Mouse (Mus musculus) 3134 (cell line): ENCODE data around the gene Catsperg2.
"Not testable (repeated sequence)": the region's sequence is repeated elsewhere in the genome, so short reads cannot be mapped to it uniquely, and the experiment has no call there.

Experiments used
- DNase-seq: peaks from one replicate; pipeline ENCODE4 v3.0.0-alpha.2; 2011; ENCODE audit warnings: low spot score; ENCODE audit not compliant: insufficient read length; ENCODE audit errors: extremely low read depth

Catsperg2 gene

GRCm38 (mm10) chr7:29726860-29727259 is at the start of gene Catsperg2:
TSS of gene Catsperg2 (minus strand) at chr7:29727032.
- DNase-seq = not testable (repeated sequence)

DNA sequence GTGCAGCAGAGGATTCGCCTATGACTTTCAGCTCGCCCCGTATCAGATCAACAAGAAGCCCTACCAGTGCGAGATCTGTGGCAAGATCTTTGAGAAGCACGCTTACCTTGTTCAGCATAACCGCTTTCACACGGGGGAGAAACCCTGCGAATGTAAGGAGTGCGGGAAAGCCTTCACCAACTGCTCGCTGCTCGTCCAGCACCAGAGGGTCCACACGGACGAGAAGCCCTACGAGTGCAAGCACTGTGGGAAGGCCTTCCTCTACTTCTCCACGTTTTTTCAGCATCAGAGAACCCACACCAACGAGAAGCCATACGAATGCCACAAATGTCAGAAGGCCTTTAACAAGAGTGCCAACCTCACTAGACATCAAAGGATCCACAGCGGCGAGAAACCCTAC is 49.7 kb upstream of the Catsperg2 start:
- no peak for DNase-seq

DNA sequence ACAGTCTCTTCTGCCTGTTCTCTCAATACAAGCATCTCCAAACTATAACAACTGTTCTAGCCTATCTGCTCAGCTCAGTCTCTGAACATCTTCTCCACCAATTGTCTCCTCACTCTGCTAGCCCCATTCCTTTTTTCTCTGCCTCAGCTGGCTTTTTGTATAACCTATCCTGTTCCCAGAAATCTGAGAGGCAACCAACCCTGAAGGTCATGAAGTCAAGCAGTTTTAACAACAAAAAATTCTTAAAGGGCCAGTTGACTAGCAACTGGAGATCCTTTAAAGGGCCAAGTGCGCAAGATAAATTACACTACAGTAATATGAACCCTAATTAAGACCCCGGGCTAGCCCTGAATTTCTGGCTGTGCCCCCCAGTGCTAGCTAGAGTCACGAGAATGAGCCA is 47.5 kb upstream of the Catsperg2 start:
- no peak for DNase-seq

DNA sequence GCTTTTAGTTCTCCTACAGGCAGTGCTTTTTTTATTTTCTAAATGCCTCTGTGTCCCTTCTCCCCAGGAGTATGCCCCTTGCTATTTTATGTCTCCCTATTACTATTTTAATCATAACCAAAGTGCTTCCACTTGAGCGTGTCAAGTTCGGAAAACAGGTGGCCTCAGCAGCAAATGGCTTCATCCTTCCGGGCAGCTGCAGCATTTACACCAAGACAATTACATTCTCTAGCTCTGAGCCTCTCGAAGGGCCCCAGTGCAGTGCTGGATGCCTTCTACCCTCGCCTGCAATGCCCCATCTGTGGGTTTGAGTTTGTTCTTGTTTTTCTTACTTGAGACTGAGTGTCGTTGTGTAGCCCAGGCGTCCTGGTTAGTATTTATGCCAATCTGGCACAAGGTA is 46.7 kb upstream of the Catsperg2 start:
- DNase-seq = no peak

DNA sequence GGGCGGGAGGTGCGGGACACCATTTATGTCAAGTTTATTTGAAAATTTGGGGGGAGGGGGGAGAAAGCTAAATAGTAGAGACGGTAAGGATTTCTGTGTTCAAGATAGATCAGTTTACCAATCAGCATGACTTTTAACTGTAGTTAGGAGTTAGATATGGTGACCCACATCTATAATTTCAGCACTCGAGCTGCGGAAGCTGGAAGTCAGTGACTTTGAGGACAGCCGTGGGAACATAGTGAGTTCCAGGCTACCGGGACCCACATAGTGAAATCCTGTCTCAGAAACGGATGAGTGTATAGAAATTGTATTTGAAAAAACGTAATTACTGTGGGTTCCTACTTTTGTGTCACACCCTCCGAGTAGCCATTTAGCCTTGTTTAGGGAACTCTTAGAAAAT is 42.1 kb upstream of the Catsperg2 start:
- no peak for DNase-seq

GRCm38 (mm10) chr7:29768090-29768900 is 41.5 kb upstream of the Catsperg2 start, which contains the start of gene Zfp84:
TSS of gene Zfp84 (plus strand) at chr7:29768552.
- peak; percentile 81 for DNase-seq

- DNase-seq = peak; percentile 69
These were observed 40.3 kb upstream of the Catsperg2 start for GRCm38 (mm10) chr7:29767058-29767686.

- no peak for DNase-seq
These were observed 37.9 kb upstream of the Catsperg2 start for GRCm38 (mm10) chr7:29764702-29765101.

- peak; percentile 55 for DNase-seq
These were observed 33.6 kb upstream of the Catsperg2 start for GRCm38 (mm10) chr7:29760476-29760875.

GRCm38 (mm10) chr7:29742258-29742657 is 15.4 kb upstream of the Catsperg2 start:
- no peak for DNase-seq

DNA sequence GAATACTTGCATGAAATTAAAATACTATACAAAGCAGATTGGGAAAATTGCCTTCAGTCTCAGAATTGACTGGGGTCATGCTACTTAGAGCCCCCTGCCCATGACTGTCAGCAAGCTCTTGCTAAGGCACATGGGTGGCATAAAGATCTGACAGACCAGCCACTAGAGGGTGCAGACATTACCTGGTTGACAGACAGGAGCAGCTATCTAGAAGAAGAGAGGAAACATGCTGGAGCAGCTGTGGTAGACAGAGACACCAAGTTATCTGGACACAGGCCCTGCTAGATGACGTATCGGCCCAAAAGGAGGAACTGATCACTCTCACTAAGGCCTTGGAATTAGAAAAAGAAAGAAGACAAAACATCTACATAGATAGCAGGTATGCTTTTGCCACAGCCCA is 1.2 kb upstream of the Catsperg2 start:
- no peak for DNase-seq

DNA sequence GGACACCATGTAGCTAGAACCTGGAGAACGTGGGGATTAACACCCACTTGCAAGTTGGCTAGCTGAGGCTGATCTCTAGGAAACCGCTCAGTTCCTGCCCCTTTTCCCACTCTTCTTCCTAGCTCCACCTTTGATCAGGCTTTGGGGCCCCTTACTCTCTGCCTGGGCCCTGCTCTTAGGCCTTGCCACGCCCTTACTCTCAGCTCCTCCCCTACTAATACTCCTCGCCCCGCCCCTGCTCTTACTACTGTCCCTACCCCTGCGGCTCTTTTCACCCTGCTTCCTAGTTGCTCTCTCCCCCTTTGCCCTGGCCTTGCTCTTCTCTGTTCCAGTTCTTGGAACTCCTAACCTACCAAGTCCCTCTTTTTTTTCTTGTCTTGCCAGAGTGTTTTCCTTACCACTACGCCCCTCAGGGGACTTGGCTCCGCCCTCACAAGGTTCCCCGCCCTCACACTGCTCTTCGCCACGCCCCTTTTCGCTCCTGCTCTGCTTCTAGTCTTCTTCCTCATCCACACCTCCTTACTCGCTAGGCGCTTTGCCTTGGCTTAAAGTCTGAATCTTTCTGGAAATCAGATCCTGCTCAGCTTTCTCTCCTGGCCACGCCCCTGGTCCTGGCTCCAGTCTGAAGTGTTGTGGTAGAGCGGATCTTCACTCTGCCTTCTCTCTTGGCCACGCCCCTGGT is 1.2 kb downstream of the Catsperg2 start:
- DNase-seq = peak; percentile 21

- not testable (repeated sequence) for DNase-seq
These were observed 17.9 kb downstream of the Catsperg2 start for GRCm38 (mm10) chr7:29708891-29709290.

DNA sequence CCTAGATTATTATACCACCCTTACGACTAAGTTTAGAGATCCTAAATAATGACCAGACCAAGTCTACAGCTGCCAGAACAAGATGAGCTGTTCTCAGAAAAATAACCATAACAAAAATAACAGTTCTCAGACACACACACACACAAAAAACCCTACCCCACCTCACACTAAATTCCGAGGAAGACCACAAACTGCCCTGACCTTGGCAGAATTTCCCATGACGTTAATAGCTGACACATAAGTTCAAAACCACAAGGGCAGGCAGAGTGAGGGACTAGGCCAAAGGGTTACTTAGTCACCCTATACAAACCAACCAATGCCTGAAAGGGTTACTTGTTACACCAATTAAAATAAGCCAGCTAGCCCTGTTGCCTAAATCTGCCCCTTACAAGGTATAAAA is 31.6 kb downstream of the Catsperg2 start:
- peak; percentile 73 for DNase-seq

DNA sequence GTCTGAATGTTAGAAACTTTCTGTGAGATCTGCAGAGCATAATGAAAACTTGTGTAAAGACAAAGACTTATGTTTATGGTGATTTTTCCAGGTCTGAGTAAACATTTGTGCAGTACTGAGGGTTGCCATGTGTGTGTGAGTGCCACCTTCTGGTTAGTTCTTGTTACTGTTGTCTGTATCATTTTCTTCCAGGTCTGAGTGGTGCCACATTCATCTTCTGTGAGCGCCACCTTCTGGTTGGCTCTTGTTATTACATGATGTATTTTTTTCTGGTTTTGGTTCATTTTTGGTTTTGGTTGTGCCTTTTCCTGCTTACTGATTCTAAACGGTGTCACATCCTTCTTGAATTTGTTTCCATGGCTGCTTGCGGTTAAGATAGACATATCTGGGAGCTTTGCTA is 45.0 kb downstream of the Catsperg2 start:
- DNase-seq = no peak
